Mouse (Mus musculus) small intestine, adult 2 months (tissue): Measurements from ENCODE around the gene Nkx2-4. TPM values are rescaled to one million over a fixed set of nuclear protein-coding genes. Genes with fewer than 3 reads are reported as not detected.

Source experiments
- H3K27ac ChIP-seq: fragments of 200-500 bp; 2 replicates; pipeline ENCODE4 v1.5.1; 2012; ENCODE audit warnings: low read depth, low read length, control low read depth, inconsistent platforms; ENCODE audit not compliant: insufficient read depth
- H3K27me3 ChIP-seq: fragments of 200-500 bp; 2 replicates; pipeline ENCODE4 v1.6.1; 2012; ENCODE audit warnings: mild to moderate bottlenecking, moderate library complexity, low read length, inconsistent platforms; ENCODE audit not compliant: control insufficient read depth, insufficient read depth
- H3K36me3 ChIP-seq: fragments of 200-500 bp; 2 replicates; pipeline ENCODE4 v1.6.1; 2012; ENCODE audit warnings: mild to moderate bottlenecking, low read length, control low read depth, inconsistent platforms; ENCODE audit not compliant: control insufficient read depth, insufficient read depth
- H3K4me1 ChIP-seq: fragments of 200-500 bp; 2 replicates; pipeline ENCODE4 v1.6.1; 2012; ENCODE audit warnings: low read length, inconsistent platforms, mixed read lengths; ENCODE audit not compliant: control insufficient read depth, insufficient read depth, insufficient read length
- H3K4me3 ChIP-seq: fragments of 200-500 bp; 2 replicates; pipeline ENCODE4 v1.5.1; 2012; ENCODE audit warnings: low read depth, mild to moderate bottlenecking, control low read depth, inconsistent platforms, low read length, moderate library complexity
- CTCF ChIP-seq: fragments of 200-500 bp; IDR thresholded peaks from 2 replicates; pipeline ENCODE4 v1.5.1; 2012; ENCODE audit warnings: low read depth, mild to moderate bottlenecking, control low read depth, inconsistent platforms, low read length, moderate library complexity, mixed read lengths; ENCODE audit not compliant: insufficient replicate concordance, insufficient read length; ENCODE audit errors: extremely low read depth
- POLR2A ChIP-seq: fragments of 200-500 bp; IDR thresholded peaks from 2 replicates; pipeline ENCODE4 v1.6.1; 2012; ENCODE audit warnings: low read depth, mild to moderate bottlenecking, control low read depth, inconsistent platforms, low read length, moderate library complexity
- WGBS: fragments of 180-500 bp; shearing (Covaris S2); methylation state at CpG from one replicate; pipeline ENCODE4 v1.1.7; 2018; 5-methylcytosine and 5-hydroxymethylcytosine counted together
- polyA plus RNA-seq: library from polyadenylated mRNA; depleted of rRNA; stranded (reverse); fragments of >200 nt; gene quantifications from 2 replicates; pipeline ENCODE4 v1.2.3, GENCODE M21; 2012; rRNA removed

Nkx2-4 gene
- polyA plus RNA-seq = not detected in 2 replicates

- 1% methylated on average over 78 of the region's 82 CpGs for WGBS
- peaks cover 10% of the 10 kb centered on the region for H3K4me1 ChIP-seq
- peaks cover 53% of the 10 kb centered on the region for H3K27me3 ChIP-seq
- no peak for TF ChIP-seq CTCF
- no peak for TF ChIP-seq POLR2A
- H3K36me3 ChIP-seq = no peaks in the 10 kb centered on the region
- H3K27ac ChIP-seq = no peak within 1 kb of the TSS
- peak within 1 kb of the TSS; percentile 61 for H3K4me3 ChIP-seq
These were observed at the start of gene Nkx2-4 for GRCm38 (mm10) chr2:147085072-147085870. Gene Nkx2-4, minus strand, starts transcription at chr2:147085445.

GRCm38 (mm10) chr2:147127366-147127765 is 42.1 kb upstream of the Nkx2-4 start:
- no peaks in the 10 kb centered on the region for H3K36me3 ChIP-seq
- no peaks in the 10 kb centered on the region for H3K27me3 ChIP-seq
- TF ChIP-seq POLR2A (no peak), CTCF (no peak)
- 81% methylated on average over 6 of the region's 6 CpGs for WGBS
- H3K4me1 ChIP-seq = no peaks in the 10 kb centered on the region
- no peak overlapping the region for H3K4me3 ChIP-seq
- H3K27ac ChIP-seq = no peak overlapping the region

GRCm38 (mm10) chr2:147119736-147120135 is 34.5 kb upstream of the Nkx2-4 start:
- H3K27ac ChIP-seq = no peak overlapping the region
- no peaks in the 10 kb centered on the region for H3K36me3 ChIP-seq
- no peak for TF ChIP-seq POLR2A
- TF ChIP-seq CTCF = no peak
- H3K27me3 ChIP-seq = no peaks in the 10 kb centered on the region
- no peak overlapping the region for H3K4me3 ChIP-seq
- 84% methylated on average over 1 of the region's 1 CpGs for WGBS
- no peaks in the 10 kb centered on the region for H3K4me1 ChIP-seq

- Histone ChIP-seq H3K36me3 (no peaks in the 10 kb centered on the region), H3K27ac (no peak overlapping the region), H3K4me1 (peaks cover 10% of the 10 kb centered on the region), H3K27me3 (peaks cover 52% of the 10 kb centered on the region), H3K4me3 (no peak overlapping the region)
- TF ChIP-seq POLR2A (no peak), CTCF (no peak)
- 19% methylated on average over 5 of the region's 5 CpGs for WGBS
These were observed 1.2 kb upstream of the Nkx2-4 start for GRCm38 (mm10) chr2:147086441-147086840.

GRCm38 (mm10) chr2:147085937-147086336 is 692 bp upstream of the Nkx2-4 start:
- WGBS = 13% methylated on average over 6 of the region's 6 CpGs
- H3K36me3 ChIP-seq = no peaks in the 10 kb centered on the region
- H3K4me3 ChIP-seq = no peak overlapping the region
- TF ChIP-seq POLR2A = no peak
- no peak for TF ChIP-seq CTCF
- peaks cover 55% of the 10 kb centered on the region for H3K27me3 ChIP-seq
- peaks cover 10% of the 10 kb centered on the region for H3K4me1 ChIP-seq
- no peak overlapping the region for H3K27ac ChIP-seq

- H3K27ac ChIP-seq = no peak overlapping the region
- peaks cover 49% of the 10 kb centered on the region for H3K27me3 ChIP-seq
- H3K4me3 ChIP-seq = peak overlapping the region; percentile 61
These were observed 726 bp downstream of the Nkx2-4 start for GRCm38 (mm10) chr2:147084366-147085071.

More at GRCm38 (mm10) chr2:147084366-147085071, 726 bp downstream of the Nkx2-4 start:
- H3K4me1 ChIP-seq = peaks cover 10% of the 10 kb centered on the region
- no peaks in the 10 kb centered on the region for H3K36me3 ChIP-seq
- 3% methylated on average over 106 of the region's 106 CpGs for WGBS
- TF ChIP-seq CTCF (no peak), POLR2A (no peak)
